Mouse (Mus musculus) testis, adult 2 months (tissue): Measurements from ENCODE around the gene Lmo1. TPM values are rescaled to one million over a fixed set of nuclear protein-coding genes. Genes with fewer than 3 reads are reported as not detected.
A peak's percentile ranks its signal among the peaks of the same experiment; 100 is the strongest.

Experiments used
- H3K27ac ChIP-seq: fragments of 200-500 bp; 2 replicates; pipeline ENCODE4 v1.5.1; 2012; ENCODE audit warnings: low read depth, low read length; ENCODE audit not compliant: control insufficient read depth, insufficient read depth
- H3K27me3 ChIP-seq: fragments of 200-500 bp; 2 replicates; pipeline ENCODE4 v1.6.1; 2012; ENCODE audit warnings: mild to moderate bottlenecking, low read length, moderate library complexity; ENCODE audit not compliant: control insufficient read depth, insufficient read depth
- H3K36me3 ChIP-seq: fragments of 200-500 bp; 2 replicates; pipeline ENCODE4 v1.6.1; 2012; ENCODE audit warnings: mild to moderate bottlenecking, low read length; ENCODE audit not compliant: control insufficient read depth, insufficient read depth
- H3K4me1 ChIP-seq: fragments of 200-500 bp; 2 replicates; pipeline ENCODE4 v1.6.1; 2012; ENCODE audit warnings: low read length; ENCODE audit not compliant: control insufficient read depth, insufficient read depth
- H3K4me3 ChIP-seq: fragments of 200-500 bp; 2 replicates; pipeline ENCODE4 v1.5.1; 2012; ENCODE audit warnings: low read depth, mild to moderate bottlenecking, low read length, moderate library complexity, mixed read lengths; ENCODE audit not compliant: control insufficient read depth
- CTCF ChIP-seq: fragments of 200-500 bp; IDR thresholded peaks from 2 replicates; pipeline ENCODE4 v1.5.1; 2012; ENCODE audit warnings: low read depth, mild to moderate bottlenecking, inconsistent platforms, low read length, moderate library complexity; ENCODE audit not compliant: control insufficient read depth, insufficient read depth, insufficient replicate concordance
- POLR2A ChIP-seq: fragments of 200-500 bp; IDR thresholded peaks from 2 replicates; pipeline ENCODE4 v1.6.1; 2012; ENCODE audit warnings: low read depth, mild to moderate bottlenecking, inconsistent platforms, low read length, moderate library complexity; ENCODE audit not compliant: control insufficient read depth
- polyA plus RNA-seq: library from polyadenylated mRNA; depleted of rRNA; stranded (reverse); fragments of >200 nt; gene quantifications from 2 replicates; pipeline ENCODE4 v1.2.3, GENCODE M21; 2012

Gene Lmo1
- polyA plus RNA-seq, 1 experiment, result 4.6 TPM

DNA sequence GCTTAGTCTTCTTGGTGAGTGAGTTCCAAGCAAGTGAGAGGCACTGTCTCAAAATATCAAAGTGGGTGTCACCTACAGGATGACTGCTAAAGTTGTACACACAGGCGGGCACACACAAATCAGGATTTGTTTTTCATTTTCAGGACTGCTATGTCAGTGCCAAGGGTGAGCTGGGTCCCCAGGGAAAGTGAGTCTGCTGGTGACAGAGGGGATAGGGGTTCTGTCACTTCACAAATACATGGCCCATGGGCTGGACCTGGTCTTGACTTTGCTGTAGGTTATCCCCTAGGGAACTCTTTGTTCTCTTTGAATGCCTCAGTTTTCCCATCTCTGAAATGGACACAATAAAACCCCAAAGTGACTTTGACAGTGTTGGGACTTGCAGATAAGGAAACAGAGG lies 19.8 kb upstream of the Lmo1 start:
- Histone ChIP-seq H3K4me3 (no peak overlapping the region), H3K36me3 (no peaks in the 10 kb centered on the region), H3K4me1 (peaks cover 4% of the 10 kb centered on the region), H3K27ac (no peak overlapping the region), H3K27me3 (no peaks in the 10 kb centered on the region)
- no peak for TF ChIP-seq CTCF

- Histone ChIP-seq H3K4me3 (no peak overlapping the region), H3K4me1 (peaks cover 4% of the 10 kb centered on the region), H3K27me3 (no peaks in the 10 kb centered on the region), H3K27ac (no peak overlapping the region), H3K36me3 (no peaks in the 10 kb centered on the region)
- no peak for TF ChIP-seq POLR2A
- no peak for TF ChIP-seq CTCF
Measured at GRCm38 (mm10) chr7:109187244-109188035, 12.4 kb upstream of the Lmo1 start.

DNA sequence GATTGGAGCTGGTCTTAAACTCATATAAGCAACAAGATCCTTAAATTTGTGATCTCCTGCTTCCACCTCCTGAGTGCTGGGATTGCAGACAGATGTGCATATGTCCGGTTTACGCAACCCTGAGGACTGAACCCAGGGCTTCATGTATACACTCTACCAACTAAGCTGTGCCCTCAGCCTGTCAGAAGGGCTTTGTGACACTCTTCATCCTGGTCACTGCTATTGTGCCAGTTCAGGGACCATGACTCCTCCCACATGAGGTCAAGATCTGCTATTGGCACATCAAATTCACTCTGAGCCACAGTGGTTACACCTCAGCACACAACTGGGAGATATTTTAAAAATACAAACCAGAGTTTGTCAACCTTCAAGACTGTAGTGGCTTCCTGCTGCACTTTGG lies 11.0 kb upstream of the Lmo1 start:
- Histone ChIP-seq H3K27ac (no peak overlapping the region), H3K36me3 (no peaks in the 10 kb centered on the region), H3K27me3 (no peaks in the 10 kb centered on the region), H3K4me3 (no peak overlapping the region), H3K4me1 (no peaks in the 10 kb centered on the region; the same call in 1 of the 2 replicates)
- TF ChIP-seq CTCF (no peak), POLR2A (no peak)

DNA sequence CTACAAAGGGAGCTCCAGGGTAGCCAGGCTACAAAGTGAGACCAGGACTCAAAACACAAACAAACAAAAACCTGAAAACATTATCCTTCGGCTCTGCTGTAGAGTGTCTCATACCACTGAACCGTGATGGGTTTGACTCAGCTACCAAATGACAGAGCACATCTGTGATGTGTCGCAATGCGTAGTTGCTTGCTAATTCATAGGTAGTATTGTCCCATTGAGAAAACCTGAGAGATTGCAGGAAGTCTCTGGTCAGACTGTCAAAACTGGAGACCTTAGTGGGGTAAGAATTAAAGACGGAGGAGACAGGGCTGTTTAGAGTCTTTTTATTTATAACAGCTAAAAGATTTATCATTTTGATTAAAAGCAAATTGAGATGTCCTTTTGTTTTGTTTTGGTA lies 10.6 kb upstream of the Lmo1 start:
- Histone ChIP-seq H3K27me3 (no peaks in the 10 kb centered on the region), H3K4me1 (no peaks in the 10 kb centered on the region), H3K36me3 (no peaks in the 10 kb centered on the region), H3K4me3 (no peak overlapping the region), H3K27ac (no peak overlapping the region)
- TF ChIP-seq CTCF (no peak), POLR2A (no peak)

DNA sequence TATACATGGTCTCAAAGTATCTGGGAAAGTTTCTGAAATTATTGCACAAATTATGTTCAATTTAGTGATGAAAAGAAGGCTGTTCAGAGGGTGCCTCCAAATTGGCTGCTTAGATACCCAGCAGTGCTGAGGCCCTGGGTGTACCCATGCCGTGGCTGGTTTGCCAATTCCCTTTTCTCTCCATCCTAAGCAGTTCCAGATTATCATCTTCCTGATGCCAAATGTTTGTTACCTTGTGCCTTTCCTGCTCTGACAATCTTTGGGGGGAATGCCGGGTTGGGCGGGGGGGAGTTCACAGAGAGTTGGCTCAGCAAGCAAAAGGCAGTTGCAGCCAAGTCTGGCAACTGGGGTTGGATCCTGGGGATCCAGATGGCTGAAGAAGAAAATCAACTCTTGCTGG lies 1.7 kb upstream of the Lmo1 start:
- no peaks in the 10 kb centered on the region for H3K36me3 ChIP-seq
- no peaks in the 10 kb centered on the region for H3K27me3 ChIP-seq
- no peak overlapping the region for H3K27ac ChIP-seq
- no peak overlapping the region for H3K4me3 ChIP-seq
- TF ChIP-seq CTCF, result no peak
- no peak for TF ChIP-seq POLR2A
- peaks cover 3% of the 10 kb centered on the region for H3K4me1 ChIP-seq

GRCm38 (mm10) chr7:109175670-109176625 lies 941 bp upstream of the Lmo1 start:
- Histone ChIP-seq H3K4me1 (peaks cover 3% of the 10 kb centered on the region), H3K27ac (no peak overlapping the region)
- no peak for TF ChIP-seq CTCF
- TF ChIP-seq POLR2A, result no peak

DNA sequence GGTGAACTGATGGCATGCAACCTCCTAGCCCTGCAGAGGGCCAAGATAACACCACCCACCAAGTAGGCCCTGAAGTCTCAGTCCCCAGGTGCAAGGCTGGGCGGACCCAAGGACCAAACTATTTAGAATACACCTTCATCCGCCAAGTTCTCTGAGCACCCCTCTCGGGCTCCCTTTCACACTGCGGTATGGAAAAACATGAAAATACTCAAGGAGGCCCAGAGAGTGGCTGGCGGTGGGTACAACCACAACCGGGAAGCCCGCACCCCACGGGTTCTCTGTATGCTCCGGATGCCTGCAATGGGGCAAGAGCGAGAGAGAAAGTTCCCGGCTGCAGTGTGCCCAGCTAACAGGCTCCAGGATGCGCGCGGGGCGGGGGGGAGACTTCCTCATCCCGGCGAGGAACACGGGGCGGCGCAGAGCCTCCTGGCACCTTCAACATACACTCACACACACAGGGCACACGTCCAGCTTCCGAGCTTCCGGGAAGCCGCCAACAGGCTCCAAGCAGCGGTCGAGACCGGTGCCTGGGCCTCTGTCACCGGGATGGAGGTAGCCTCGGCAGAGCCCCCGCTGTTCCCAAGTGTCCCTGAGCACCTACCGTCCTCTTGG lies 564 bp downstream of the Lmo1 start:
- Histone ChIP-seq H3K27me3 (no peaks in the 10 kb centered on the region), H3K4me1 (peaks cover 3% of the 10 kb centered on the region), H3K27ac (no peak overlapping the region), H3K36me3 (no peaks in the 10 kb centered on the region), H3K4me3 (peak overlapping the region; percentile 75)
- TF ChIP-seq CTCF, result no peak
- TF ChIP-seq POLR2A, result no peak

More at GRCm38 (mm10) chr7:109175670-109176625, 941 bp upstream of the Lmo1 start:
- no peaks in the 10 kb centered on the region for H3K36me3 ChIP-seq
- H3K27me3 ChIP-seq, result no peaks in the 10 kb centered on the region
- H3K4me3 ChIP-seq, result no peak overlapping the region; the same call in 1 of the 2 replicates
